Mouse (Mus musculus): ENCODE data around the gene Ctcfl. TPM values are rescaled to one million over a fixed set of nuclear protein-coding genes. Genes with fewer than 3 reads are reported as not detected.
A peak's percentile ranks its signal among the peaks of the same experiment; 100 is the strongest.

Ctcfl gene
- total RNA-seq, 2 experiments from 2014 or later: not detected

DNA sequence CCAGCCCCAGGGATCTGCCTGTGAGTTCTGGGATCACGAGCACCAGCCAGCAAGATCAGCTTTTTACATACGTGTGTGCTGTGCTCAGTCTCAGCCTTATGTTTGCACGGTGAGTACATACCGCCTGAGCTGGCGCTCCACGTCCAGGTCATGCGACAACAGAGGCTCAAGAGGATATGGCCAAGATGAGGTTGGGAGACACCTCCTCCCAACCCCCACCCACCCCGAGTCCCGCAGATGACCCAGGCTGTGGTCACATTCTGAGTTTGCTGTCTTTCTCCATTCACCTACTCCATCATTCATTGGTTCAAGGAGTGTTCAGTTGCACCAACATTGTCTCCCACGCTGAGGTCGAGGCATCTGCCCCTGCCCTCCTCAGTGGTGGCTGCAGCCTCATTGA lies 34.5 kb downstream of the Ctcfl start:
- DNase-seq (ENCODE audit: low spot score in 2 of 2): no peak

DNA sequence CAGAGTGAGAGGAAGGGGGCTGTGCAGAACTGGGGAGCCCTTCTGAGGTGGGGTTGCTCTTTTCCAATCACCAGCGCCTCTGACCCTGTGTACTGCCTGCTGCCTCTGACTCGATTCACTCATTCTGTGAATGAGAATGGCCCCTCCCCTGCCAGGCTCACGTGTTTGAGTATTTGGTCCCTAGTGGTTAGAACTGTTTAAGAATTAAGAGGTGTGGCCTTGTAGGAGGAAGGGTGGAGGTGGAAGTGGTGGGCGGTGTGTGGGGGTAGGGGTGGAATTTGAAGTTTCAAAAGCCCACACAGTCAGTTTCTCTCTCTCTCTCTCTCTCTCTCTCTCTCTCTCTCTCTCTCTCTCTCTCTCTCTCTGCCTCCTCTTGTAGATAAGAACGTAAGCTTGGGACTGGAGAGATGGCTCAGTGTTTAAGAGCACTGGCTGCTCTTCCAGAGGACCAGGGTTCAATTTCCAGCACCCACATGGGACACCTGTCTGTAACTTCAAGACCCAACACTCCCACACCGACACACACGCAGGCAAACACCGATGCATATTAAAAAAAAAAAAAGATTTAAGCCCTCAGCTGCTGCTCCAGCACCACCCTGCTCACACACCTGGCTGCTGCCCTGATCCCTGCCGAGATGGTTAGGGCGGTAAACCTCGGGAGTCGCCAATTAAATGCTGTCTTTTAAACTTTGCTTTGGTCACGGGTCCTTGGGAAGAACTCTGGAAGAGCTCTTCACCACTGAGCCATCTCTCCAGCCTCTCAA lies 35.4 kb downstream of the Ctcfl start:
- no peak for DNase-seq (ENCODE audit: low spot score in 2 of 2)

DNA sequence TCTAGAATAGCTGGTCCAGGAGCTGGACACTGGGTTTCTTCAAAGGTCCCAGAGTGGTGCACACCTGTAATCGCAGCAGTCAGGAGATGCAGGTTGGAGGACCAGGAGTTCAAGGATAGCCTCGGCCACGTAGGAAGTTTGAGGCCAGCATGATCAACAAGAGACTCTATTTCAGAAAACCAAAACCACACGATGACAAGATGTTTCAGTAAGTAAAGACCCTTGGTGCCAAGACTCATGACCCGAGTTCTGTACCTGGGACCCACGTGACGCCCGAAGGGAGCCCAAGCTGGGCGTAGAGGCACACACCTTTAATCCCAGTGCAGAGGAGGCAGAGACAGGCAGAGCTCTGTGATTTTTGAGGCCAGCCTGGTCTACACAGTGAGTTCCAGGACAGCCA lies 36.2 kb downstream of the Ctcfl start:
- no peak for DNase-seq (ENCODE audit: low spot score in 2 of 2)

DNA sequence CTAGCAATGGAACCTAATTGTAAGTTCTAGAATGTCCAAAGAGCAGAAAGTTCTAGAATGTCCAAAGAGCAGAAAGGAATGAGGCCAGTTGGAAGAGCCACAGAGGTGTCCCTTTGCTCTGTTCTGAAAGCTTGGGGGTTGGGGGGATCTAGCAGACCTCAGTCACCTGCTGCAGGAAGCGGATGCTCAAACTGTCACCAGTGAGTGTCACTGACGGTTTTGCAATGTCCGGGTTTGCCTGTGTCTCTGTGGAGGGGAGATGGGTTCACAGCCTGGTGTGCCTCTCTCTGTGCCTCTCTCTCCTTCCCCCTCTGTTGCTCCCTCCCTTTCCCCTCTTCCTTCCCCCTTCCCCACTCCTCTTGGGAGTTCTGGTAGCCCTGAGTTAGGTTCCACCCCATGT lies 36.6 kb downstream of the Ctcfl start:
- DNase-seq (ENCODE audit: low spot score in 2 of 2): no peak

DNA sequence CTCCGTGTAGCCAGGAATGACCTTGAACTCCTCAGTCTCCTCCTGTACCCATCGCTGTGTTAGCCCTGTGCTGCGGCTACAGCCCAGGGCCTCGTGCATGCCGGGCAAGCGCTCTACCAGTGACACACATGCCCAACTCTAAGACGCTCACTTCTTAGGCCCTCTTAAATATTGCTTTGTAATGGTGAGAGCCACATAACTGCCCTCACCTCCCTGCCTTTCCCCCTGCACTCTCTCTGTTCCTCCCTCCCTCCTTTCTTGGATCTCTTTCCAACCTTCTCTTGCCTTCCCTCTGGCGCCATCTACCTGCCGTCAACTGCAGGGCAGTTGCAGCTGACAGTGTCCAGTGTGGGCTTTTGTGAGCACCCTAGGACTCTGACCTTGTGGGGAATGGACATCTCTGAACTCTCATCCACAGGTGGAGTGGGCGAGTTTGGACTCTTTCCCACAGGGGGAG lies 38.5 kb downstream of the Ctcfl start:
- DNase-seq (ENCODE audit: low spot score in 2 of 2): peak; percentile 75 to 76

DNA sequence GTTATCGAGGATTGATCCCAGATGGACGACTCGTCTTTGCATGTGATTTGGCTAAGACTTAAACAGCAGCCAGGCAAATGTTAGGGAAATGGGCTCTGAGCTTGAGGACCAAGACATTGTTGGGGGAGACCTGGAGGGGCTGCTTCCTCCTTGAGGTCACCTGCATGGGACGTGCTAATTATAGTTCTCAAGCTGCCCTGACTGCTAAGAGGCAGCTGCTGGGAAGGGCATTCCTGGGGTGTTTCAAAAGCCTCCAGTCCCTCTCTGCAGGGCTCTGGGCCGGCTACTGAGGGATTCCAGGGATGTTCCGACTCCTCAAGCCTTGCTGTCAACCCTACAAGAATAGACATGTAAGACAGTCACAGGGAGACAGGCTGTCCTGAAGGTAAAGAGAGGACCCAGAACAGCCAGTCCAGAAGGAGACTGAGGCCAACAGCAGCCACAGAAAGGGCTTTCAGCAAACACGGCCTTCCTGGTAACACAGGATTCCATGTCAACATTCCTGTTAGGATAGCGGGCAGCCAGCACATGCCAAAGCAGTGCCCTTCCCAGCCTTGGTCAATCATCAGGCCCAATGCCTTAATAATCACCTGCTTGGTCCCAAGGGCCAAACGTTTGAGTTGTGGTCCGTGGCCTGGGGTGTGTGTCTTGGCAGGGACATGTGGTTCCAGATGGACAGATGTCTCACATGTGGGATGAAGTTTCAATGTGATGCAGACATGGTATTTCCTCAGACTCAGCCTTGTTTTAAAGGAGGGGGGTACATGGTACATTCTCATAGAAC lies 39.4 kb downstream of the Ctcfl start:
- no peak for DNase-seq (ENCODE audit: low spot score in 2 of 2)

DNA sequence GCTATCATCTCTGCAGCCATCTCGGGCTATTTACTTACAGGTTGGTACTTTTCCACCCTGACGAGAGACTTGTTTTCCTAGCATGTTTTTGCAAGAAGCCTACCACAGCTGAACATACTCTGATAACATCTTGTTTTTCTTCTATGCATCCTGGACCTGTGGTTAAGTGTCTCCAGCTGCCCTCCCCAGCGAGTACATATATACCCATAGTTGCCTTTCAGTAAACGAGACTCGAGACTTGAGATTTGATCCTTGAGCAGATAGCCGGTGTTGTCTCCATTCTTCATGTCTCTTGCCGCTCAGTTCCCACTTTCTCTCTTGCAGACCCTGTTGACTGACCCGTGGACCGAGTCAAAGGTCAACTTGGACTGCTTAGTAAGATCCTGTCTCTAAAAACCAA lies 42.4 kb downstream of the Ctcfl start:
- no peak for DNase-seq (ENCODE audit: low spot score in 2 of 2)

DNA sequence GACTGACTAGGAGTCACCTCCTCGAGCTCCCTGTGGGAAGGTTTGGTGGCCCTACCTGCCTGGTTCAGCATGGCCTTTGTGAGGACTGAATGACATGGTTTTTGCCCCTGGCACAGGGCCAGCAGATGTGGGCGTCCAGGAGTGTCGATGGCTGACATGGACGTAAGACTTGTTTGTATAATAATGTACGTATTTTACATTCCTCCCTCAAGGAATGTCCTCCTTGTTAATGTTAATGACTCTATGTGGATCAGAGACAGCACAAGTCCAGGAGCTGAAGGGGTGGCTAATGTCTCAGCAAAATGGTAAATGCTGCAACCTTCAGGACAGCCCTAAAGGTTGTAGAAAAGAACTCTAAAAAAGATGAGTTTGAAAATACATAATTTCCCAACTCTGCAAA lies 45.7 kb downstream of the Ctcfl start:
- no peak for DNase-seq (ENCODE audit: low spot score in 2 of 2)

DNA sequence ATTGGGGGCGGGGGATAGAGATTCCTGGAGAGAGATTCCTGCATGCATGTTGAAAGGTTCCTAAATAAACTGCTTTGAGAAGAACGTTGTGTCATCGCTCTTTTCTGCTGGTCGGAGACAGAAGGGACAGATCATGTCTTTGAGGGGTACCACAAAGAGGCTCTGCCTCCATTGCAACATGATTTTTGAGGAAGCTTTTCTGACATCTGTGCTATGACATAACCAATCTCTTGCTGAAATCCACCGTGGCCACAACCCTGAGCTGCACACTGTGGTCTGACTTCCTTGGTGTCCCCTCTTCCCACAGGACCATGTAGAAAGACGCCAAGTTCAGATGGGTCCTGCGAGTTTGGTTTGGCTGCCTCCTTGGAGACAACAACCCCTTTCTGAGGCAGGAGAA lies 46.4 kb downstream of the Ctcfl start:
- DNase-seq (ENCODE audit: low spot score in 2 of 2): no peak

DNA sequence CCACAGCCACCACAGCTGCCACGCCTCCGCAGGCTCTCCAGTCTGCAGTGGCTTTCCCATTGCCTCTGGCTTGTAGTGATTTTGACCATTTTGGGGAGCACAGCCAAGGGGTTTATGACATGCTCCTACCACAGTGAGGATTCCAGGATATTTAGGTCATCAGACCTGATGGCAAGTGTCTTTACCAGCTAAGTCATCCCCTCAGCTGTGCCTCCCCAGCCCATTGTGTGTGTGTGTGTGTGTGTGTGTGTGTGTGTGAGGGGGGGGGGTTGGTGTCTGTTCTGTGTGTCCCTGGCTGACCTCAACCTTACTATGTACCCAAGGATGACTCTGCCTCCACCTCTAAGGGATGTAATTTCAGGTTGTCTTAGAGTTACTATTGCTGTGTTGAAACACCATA lies 54.5 kb downstream of the Ctcfl start:
- no peak for DNase-seq (ENCODE audit: low spot score in 2 of 2)

DNA sequence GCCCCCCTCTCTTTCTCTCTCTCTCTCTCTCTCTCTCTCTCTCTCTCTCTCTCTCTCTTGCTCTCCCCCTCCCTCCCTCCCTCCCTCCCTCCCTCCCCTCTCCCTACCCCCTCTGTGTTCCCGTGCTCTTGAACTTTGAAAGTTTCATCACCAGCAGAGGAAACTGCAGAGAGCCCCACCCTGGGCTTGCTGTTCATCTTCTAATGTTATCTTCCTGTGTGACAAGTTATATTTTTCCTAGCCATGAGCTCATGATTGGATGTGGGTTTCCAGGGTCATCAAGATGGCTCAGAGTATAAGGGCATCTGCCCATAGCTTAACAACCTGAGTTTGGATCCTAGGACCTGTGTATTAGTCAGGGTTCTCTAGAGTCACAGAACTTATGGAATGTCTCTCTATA lies 56.1 kb downstream of the Ctcfl start:
- no peak for DNase-seq (ENCODE audit: low spot score in 2 of 2)

DNA sequence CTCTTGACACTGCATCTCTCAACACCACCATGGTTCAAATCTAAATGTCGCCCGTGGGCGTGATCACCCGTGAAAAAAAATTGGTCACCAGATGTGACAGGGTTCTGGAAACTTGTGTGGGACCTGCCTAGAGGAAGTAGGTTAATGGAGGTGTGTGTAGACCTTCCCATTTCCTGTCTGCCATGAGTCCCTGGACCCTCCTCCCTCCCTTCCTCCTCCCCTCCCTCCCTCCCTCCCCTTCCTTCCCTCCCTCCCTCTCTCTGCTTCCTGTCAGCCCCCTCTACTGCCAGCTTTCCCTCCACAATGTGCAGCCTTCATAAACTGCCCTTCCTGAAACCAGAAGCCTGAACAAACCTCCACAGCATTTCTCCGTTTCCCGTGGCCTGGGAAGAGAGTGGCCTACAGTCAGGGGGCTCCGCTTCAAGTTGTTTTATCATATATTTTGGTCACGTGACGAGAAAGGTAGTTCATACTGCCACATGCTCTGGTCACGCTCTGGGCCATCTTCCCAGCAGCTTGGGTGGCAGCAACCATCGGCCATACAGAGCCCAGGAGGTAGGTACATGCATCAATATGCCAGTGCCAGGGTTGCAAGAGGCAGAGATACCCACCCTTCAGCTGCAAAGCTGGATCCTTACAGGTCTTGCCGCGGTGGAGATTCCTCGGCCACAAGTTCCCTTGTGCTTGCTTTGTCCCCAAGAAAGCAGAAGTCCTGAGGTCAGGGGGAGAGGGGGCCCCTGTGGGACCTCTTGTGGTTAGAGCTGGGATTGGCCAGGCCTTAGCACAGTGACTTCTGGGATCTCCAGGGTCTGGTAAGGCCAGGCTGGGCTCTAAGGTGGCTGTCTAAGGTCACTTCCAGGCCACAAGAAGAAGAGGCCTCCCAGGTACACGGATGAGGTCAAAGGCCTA lies 57.6 kb downstream of the Ctcfl start:
- DNase-seq (ENCODE audit: low spot score in 2 of 2): no peak

DNA sequence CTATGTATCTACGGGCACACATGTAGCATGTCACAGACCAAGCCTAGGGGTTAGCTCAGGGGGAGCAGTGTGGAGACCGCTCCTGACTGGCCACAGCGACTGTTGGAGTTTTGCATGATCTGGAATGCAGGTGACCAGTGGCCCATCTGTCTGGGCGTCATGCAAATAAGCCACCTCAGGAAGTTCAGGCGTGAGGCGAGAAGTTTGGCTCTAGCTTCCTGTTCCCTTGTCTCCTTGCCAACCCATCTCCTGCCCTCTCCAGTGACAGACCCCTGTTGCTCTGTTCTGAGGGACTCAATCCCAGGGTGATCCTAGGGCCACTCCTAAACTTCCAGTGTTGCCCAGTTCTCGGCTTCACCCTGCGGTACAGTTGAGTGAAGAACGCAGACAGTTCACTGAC lies 58.9 kb downstream of the Ctcfl start:
- DNase-seq (ENCODE audit: low spot score in 2 of 2): no peak

DNA sequence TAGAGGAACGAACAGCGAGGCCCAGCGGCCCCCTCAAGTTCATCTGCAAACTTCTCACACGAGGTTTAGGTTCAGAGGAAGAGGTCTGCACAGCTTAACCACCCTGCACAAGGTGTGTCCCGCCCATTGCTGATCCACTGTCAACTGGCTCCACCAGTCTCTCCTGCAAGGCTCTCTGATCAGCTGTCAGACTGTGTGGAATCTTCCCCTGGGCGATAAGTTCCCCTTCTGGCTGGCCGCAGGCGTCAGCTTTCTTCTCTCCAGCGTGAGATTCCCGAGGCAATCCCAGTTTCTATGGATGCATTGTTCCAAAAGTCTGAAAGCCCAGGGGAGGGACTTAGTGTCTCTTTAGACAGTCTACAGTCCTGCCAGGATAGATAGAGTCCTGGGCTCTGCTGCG lies 61.1 kb downstream of the Ctcfl start:
- DNase-seq (ENCODE audit: low spot score in 2 of 2): no peak

DNA sequence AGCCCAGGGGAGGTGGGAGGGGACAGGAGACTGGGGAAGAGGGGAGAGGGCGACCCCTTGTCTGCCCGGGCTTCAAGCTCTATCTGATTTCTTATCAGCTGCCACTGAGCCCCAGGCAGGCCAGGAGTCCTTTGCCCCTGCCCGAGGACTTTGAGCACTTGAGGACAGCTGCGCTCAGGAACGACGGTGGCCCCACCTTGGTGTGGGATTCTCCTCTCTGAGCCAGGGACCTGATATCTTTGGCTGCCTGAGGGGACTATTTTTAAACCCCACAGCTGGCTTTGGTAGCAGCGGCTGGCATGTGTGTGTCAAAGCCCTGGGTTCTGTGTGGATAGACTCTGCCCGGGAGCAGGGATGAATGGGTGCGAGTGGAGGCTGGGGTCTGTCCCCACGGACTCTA lies 61.7 kb downstream of the Ctcfl start:
- no peak for DNase-seq (ENCODE audit: low spot score in 2 of 2)

DNA sequence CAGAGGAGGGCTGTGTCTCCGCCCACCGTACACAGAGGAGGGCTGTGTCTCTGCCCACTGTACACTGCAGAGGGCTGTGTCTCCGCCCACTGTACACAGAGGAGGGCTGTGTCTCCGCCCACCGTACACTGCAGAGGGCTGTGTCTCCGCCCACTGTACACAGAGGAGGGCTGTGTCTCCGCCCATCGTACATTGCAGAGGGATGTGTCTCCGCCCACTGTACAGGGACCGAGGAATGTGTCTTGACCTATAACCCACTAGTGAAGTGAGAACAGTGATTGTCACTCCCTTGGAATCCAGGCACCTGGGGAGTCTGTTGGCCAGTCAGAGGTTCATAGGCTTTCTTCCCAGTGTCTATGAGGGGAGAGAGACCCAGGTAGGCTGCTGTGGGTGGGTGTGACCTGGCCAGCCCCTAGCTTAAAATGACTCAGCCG lies 62.4 kb downstream of the Ctcfl start:
- no peak for DNase-seq (ENCODE audit: low spot score in 2 of 2)

DNA sequence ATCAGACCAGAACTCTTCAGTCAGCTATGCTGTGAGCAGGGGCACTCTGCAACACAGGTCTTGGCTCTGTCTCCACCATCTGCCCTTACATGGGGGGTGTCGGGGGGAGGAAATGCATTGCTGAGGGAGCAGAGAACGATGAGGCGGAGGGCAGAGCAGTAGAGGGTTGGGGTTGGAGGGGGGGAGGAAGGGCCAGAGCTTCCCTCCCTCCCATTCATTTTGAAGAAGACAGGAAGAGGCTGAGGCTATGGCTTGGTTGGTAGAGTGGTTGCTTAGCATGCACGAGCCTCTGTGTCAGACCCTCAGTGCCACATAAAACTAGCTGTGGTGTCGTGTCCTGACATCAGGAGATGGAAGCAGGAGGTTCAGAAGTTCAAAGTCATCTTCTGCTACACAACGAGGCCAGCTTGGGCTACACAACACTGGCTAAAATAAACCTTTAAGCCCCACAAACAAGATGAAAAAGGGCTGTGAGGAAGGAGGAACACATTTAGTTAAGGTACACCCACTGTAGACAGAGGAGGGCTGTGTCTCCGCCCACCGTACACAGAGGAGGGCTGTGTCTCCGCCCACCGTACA lies 62.9 kb downstream of the Ctcfl start:
- DNase-seq (ENCODE audit: low spot score in 2 of 2): no peak

DNA sequence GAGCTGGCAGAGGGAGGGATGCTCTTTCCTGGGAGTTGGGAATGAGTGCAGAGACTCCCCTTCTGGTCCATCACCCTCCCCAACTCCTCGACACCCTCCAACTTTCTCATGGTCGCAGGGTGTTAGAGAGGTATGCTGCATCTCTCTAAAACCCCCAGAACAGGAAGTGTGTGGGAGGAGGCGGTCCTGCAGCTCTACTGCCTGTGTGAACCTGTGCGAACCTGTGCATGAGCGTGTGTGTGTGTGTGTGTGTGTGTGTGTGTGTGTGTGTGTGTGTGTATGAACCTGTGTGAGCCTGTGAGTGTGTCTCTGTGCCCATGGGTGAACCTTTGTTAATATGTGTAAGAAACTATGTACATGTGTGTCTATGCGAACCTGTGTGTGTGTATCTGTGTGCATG lies 65.5 kb downstream of the Ctcfl start:
- DNase-seq (ENCODE audit: low spot score in 2 of 2): no peak

DNA sequence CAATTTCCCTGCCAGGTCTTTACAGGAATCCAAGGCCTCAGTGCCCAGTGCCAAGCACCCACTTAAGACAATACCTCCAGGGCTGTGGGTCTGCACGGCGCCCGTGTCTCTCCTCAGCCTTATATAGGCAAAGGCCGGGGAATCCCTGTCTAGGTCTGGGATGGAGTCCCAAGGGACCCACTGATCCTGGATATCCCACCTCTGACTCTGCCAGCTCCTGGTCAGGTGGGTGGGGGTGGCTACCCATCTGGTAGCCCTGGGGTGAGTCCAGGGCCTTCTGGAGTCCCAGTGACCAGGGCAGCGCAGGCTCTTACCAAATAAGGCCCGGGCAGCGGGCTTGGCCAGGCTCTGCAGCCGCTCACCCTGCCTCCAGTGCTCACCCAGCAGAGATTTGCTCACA lies 66.4 kb downstream of the Ctcfl start:
- no peak for DNase-seq (ENCODE audit: low spot score in 2 of 2)

DNA sequence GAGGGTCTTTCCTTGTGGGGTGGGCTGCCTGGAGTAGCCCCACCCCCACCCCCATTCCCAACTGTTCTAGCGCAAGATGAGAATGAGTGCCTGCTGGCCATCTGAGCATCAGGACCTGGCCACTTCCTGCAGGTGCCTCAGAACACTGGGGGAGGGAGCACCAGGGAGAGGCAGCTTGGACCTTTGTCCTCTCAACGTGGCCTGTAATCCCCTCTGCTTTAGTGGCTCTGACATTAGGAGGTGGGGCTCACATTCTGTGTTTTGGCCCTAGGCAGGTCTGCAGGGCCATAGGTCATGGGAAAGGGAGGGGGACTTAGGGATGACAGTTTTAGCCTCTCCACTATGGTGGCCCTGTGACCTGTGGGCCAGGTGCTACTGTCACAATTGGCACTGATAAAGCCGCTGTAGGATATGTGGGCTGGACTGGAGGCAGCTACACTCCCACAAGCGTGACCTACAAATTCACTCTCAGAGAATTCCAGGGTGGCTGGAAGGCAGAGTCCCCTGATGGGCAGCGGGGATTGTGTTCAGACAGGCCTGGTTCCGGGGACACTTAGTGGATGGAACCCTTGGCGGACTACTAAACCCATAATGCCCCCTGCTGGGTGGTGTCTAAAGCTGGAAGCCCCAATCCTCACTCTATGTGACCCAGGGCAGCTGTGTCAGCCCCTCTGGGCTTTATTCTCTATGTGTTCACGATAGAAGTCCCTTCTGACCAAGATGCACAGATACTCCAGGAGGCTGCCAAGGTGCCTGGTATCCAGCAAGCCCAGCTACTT lies 68.5 kb downstream of the Ctcfl start:
- no peak for DNase-seq (ENCODE audit: low spot score in 2 of 2)

All from adrenal gland, adult 18-20 months (tissue).